Mouse (Mus musculus): ENCODE measurements around the gene Vdr. TPM values are rescaled to one million over a fixed set of nuclear protein-coding genes. Genes with fewer than 3 reads are reported as not detected.

Vdr gene
- polyA plus RNA-seq, 1 experiment from 2014 or later, result 0.15 TPM

GRCm38 (mm10) chr15:97898791-97899190 lies 11.6 kb downstream of the Vdr start:
- H3K4me3 ChIP-seq (ENCODE audit: low read depth, low read length), result no peak overlapping the region
- H3K9ac ChIP-seq (ENCODE audit: low read depth, low read length), result no peak overlapping the region
- H3K27ac ChIP-seq (ENCODE audit: low read length), result no peak overlapping the region
- no peaks in the 10 kb centered on the region for H3K36me3 ChIP-seq (ENCODE audit: control insufficient read depth, insufficient read depth, low read length)
- ATAC-seq, result no peak
- WGBS, result 92% methylated on average over 5 of the region's 5 CpGs
- no peaks in the 10 kb centered on the region for H3K27me3 ChIP-seq (ENCODE audit: control insufficient read depth, insufficient read depth, low read depth, low read length)
- no peaks in the 10 kb centered on the region for H3K4me1 ChIP-seq (ENCODE audit: control insufficient read depth, insufficient read depth, low read length)
- H3K4me2 ChIP-seq (ENCODE audit: low read length), result no peak overlapping the region
- no peaks in the 10 kb centered on the region for H3K9me3 ChIP-seq (replicated peaks; ENCODE audit: control insufficient read depth, low read length, poor library complexity, severe bottlenecking)

- Histone ChIP-seq H3K4me1 (ENCODE audit: control insufficient read depth, insufficient read depth, low read length) (no peaks in the 10 kb centered on the region), H3K9ac (ENCODE audit: low read depth, low read length) (no peak overlapping the region), H3K4me2 (ENCODE audit: low read length) (no peak overlapping the region), H3K27ac (ENCODE audit: low read length) (no peak overlapping the region), H3K9me3 (replicated peaks; ENCODE audit: control insufficient read depth, low read length, poor library complexity, severe bottlenecking) (no peaks in the 10 kb centered on the region), H3K4me3 (ENCODE audit: low read depth, low read length) (no peak overlapping the region), H3K27me3 (ENCODE audit: control insufficient read depth, insufficient read depth, low read depth, low read length) (no peaks in the 10 kb centered on the region), H3K36me3 (ENCODE audit: control insufficient read depth, insufficient read depth, low read length) (no peaks in the 10 kb centered on the region)
- whole genome bisulfite sequencing, result 82% methylated on average over 16 of the region's 16 CpGs
- no peak for ATAC-seq
These were observed 13.4 kb downstream of the Vdr start for GRCm38 (mm10) chr15:97896861-97897654.

GRCm38 (mm10) chr15:97896347-97896746 lies 14.1 kb downstream of the Vdr start:
- H3K9ac ChIP-seq (ENCODE audit: low read depth, low read length), result no peak overlapping the region
- WGBS, result 71% methylated on average over 9 of the region's 9 CpGs
- H3K27ac ChIP-seq (ENCODE audit: low read length), result no peak overlapping the region
- H3K9me3 ChIP-seq (replicated peaks; ENCODE audit: control insufficient read depth, low read length, poor library complexity, severe bottlenecking), result no peaks in the 10 kb centered on the region
- H3K36me3 ChIP-seq (ENCODE audit: control insufficient read depth, insufficient read depth, low read length), result no peaks in the 10 kb centered on the region
- H3K4me1 ChIP-seq (ENCODE audit: control insufficient read depth, insufficient read depth, low read length), result no peaks in the 10 kb centered on the region
- H3K4me2 ChIP-seq (ENCODE audit: low read length), result no peak overlapping the region
- no peak for ATAC-seq
- H3K4me3 ChIP-seq (ENCODE audit: low read depth, low read length), result no peak overlapping the region
- H3K27me3 ChIP-seq (ENCODE audit: control insufficient read depth, insufficient read depth, low read depth, low read length), result no peaks in the 10 kb centered on the region

GRCm38 (mm10) chr15:97895847-97896246 lies 14.6 kb downstream of the Vdr start:
- Histone ChIP-seq H3K4me1 (ENCODE audit: control insufficient read depth, insufficient read depth, low read length) (no peaks in the 10 kb centered on the region), H3K4me3 (ENCODE audit: low read depth, low read length) (no peak overlapping the region), H3K36me3 (ENCODE audit: control insufficient read depth, insufficient read depth, low read length) (no peaks in the 10 kb centered on the region), H3K27ac (ENCODE audit: low read length) (no peak overlapping the region), H3K9me3 (replicated peaks; ENCODE audit: control insufficient read depth, low read length, poor library complexity, severe bottlenecking) (no peaks in the 10 kb centered on the region), H3K4me2 (ENCODE audit: low read length) (no peak overlapping the region), H3K27me3 (ENCODE audit: control insufficient read depth, insufficient read depth, low read depth, low read length) (no peaks in the 10 kb centered on the region), H3K9ac (ENCODE audit: low read depth, low read length) (no peak overlapping the region)
- ATAC-seq, result no peak
- WGBS, result 71% methylated on average over 12 of the region's 12 CpGs

- no peak overlapping the region for H3K27ac ChIP-seq (ENCODE audit: low read length)
- no peak overlapping the region for H3K4me3 ChIP-seq (ENCODE audit: low read depth, low read length)
- H3K9ac ChIP-seq (ENCODE audit: low read depth, low read length), result no peak overlapping the region
- no peak overlapping the region for H3K4me2 ChIP-seq (ENCODE audit: low read length)
- WGBS, result 71% methylated on average over 8 of the region's 8 CpGs
- H3K9me3 ChIP-seq (replicated peaks; ENCODE audit: control insufficient read depth, low read length, poor library complexity, severe bottlenecking), result no peaks in the 10 kb centered on the region
- ATAC-seq, result no peak
- no peaks in the 10 kb centered on the region for H3K4me1 ChIP-seq (ENCODE audit: control insufficient read depth, insufficient read depth, low read length)
- no peaks in the 10 kb centered on the region for H3K36me3 ChIP-seq (ENCODE audit: control insufficient read depth, insufficient read depth, low read length)
- no peaks in the 10 kb centered on the region for H3K27me3 ChIP-seq (ENCODE audit: control insufficient read depth, insufficient read depth, low read depth, low read length)
These were observed 17.9 kb downstream of the Vdr start for GRCm38 (mm10) chr15:97892506-97892905.

GRCm38 (mm10) chr15:97890450-97890849 lies 20.0 kb downstream of the Vdr start:
- no peaks in the 10 kb centered on the region for H3K36me3 ChIP-seq (ENCODE audit: control insufficient read depth, insufficient read depth, low read length)
- no peak overlapping the region for H3K27ac ChIP-seq (ENCODE audit: low read length)
- no peak for ATAC-seq
- no peak overlapping the region for H3K9ac ChIP-seq (ENCODE audit: low read depth, low read length)
- H3K4me1 ChIP-seq (ENCODE audit: control insufficient read depth, insufficient read depth, low read length), result no peaks in the 10 kb centered on the region
- WGBS, result 86% methylated on average over 10 of the region's 10 CpGs
- no peaks in the 10 kb centered on the region for H3K9me3 ChIP-seq (replicated peaks; ENCODE audit: control insufficient read depth, low read length, poor library complexity, severe bottlenecking)
- no peak overlapping the region for H3K4me2 ChIP-seq (ENCODE audit: low read length)
- H3K4me3 ChIP-seq (ENCODE audit: low read depth, low read length), result no peak overlapping the region
- no peaks in the 10 kb centered on the region for H3K27me3 ChIP-seq (ENCODE audit: control insufficient read depth, insufficient read depth, low read depth, low read length)

GRCm38 (mm10) chr15:97890017-97890416 lies 20.4 kb downstream of the Vdr start:
- H3K4me1 ChIP-seq (ENCODE audit: control insufficient read depth, insufficient read depth, low read length), result no peaks in the 10 kb centered on the region
- no peak for ATAC-seq
- no peaks in the 10 kb centered on the region for H3K9me3 ChIP-seq (replicated peaks; ENCODE audit: control insufficient read depth, low read length, poor library complexity, severe bottlenecking)
- H3K36me3 ChIP-seq (ENCODE audit: control insufficient read depth, insufficient read depth, low read length), result no peaks in the 10 kb centered on the region
- H3K9ac ChIP-seq (ENCODE audit: low read depth, low read length), result no peak overlapping the region
- no peaks in the 10 kb centered on the region for H3K27me3 ChIP-seq (ENCODE audit: control insufficient read depth, insufficient read depth, low read depth, low read length)
- no peak overlapping the region for H3K27ac ChIP-seq (ENCODE audit: low read length)
- 50% methylated on average over 11 of the region's 11 CpGs for WGBS
- no peak overlapping the region for H3K4me2 ChIP-seq (ENCODE audit: low read length)
- no peak overlapping the region for H3K4me3 ChIP-seq (ENCODE audit: low read depth, low read length)

- Histone ChIP-seq H3K36me3 (ENCODE audit: control insufficient read depth, insufficient read depth, low read length) (no peaks in the 10 kb centered on the region), H3K27me3 (ENCODE audit: control insufficient read depth, insufficient read depth, low read depth, low read length) (no peaks in the 10 kb centered on the region), H3K27ac (ENCODE audit: low read length) (no peak overlapping the region), H3K9ac (ENCODE audit: low read depth, low read length) (no peak overlapping the region), H3K9me3 (replicated peaks; ENCODE audit: control insufficient read depth, low read length, poor library complexity, severe bottlenecking) (no peaks in the 10 kb centered on the region), H3K4me2 (ENCODE audit: low read length) (no peak overlapping the region), H3K4me1 (ENCODE audit: control insufficient read depth, insufficient read depth, low read length) (no peaks in the 10 kb centered on the region), H3K4me3 (ENCODE audit: low read depth, low read length) (no peak overlapping the region)
- no peak for ATAC-seq
- 83% methylated on average over 10 of the region's 10 CpGs for WGBS
These were observed 22.9 kb downstream of the Vdr start for GRCm38 (mm10) chr15:97887541-97888016.

GRCm38 (mm10) chr15:97881423-97881822 lies 29.0 kb downstream of the Vdr start:
- Histone ChIP-seq H3K4me3 (ENCODE audit: low read depth, low read length) (no peak overlapping the region), H3K27me3 (ENCODE audit: control insufficient read depth, insufficient read depth, low read depth, low read length) (no peaks in the 10 kb centered on the region), H3K9me3 (replicated peaks; ENCODE audit: control insufficient read depth, low read length, poor library complexity, severe bottlenecking) (no peaks in the 10 kb centered on the region), H3K36me3 (ENCODE audit: control insufficient read depth, insufficient read depth, low read length) (no peaks in the 10 kb centered on the region), H3K4me1 (ENCODE audit: control insufficient read depth, insufficient read depth, low read length) (no peaks in the 10 kb centered on the region), H3K9ac (ENCODE audit: low read depth, low read length) (no peak overlapping the region), H3K27ac (ENCODE audit: low read length) (no peak overlapping the region), H3K4me2 (ENCODE audit: low read length) (no peak overlapping the region)
- no peak for ATAC-seq
- 94% methylated on average over 8 of the region's 8 CpGs for WGBS

Measured in midbrain, embryonic 16.5 days (tissue).